Mouse (Mus musculus) left cerebral cortex, adult 2 months (tissue): ENCODE results near the gene Sv2a. TPM values are rescaled to one million over a fixed set of nuclear protein-coding genes. Genes with fewer than 3 reads are reported as not detected.
"Not testable (repeated sequence)": the region's sequence is repeated elsewhere in the genome, so short reads cannot be mapped to it uniquely, and the experiment has no call there.

Source experiments
- DNase-seq, 2 experiments: peaks; one replicate each; pipeline ENCODE4 v3.0.0; 2021 to 2022; ENCODE audit warnings: low spot score in 2 of 2, mixed read lengths in 1 of 2; ENCODE audit errors: extremely low spot score in 1 of 2
- H3K27ac ChIP-seq: fragments of 200-600 bp; 2 replicates; pipeline ENCODE4 v1.8.1; 2022
- H3K4me3 ChIP-seq: fragments of 200-600 bp; 2 replicates; pipeline ENCODE4 v1.8.1; 2022
- CTCF ChIP-seq: fragments of 200-600 bp; IDR thresholded peaks from 2 replicates; pipeline ENCODE4 v1.8.1; 2022; ENCODE audit warnings: antibody characterized with exemption, mild to moderate bottlenecking, moderate library complexity
- intact Hi-C: fragments of 180-260 bp; cut with DNase I; formaldehyde crosslinking; loops from one replicate; pipeline ENCODE4 v1.15.1; 2025
- total RNA-seq, 2 experiments: library from RNA; stranded (reverse); gene quantifications; 2 replicates each; pipeline ENCODE4 v1.2.3; 2021

The Sv2a gene
- total RNA-seq, 2 experiments from 2014 or later = 408 TPM

- no peak for DNase-seq
- intact Hi-C loops = no loop called here
- H3K4me3 ChIP-seq = no peak overlapping the region
- TF ChIP-seq CTCF = no peak
- no peak overlapping the region for H3K27ac ChIP-seq
Measured at GRCm38 (mm10) chr3:96178902-96179301, 2.0 kb upstream of the Sv2a start.

- H3K27ac ChIP-seq = no peak overlapping the region
- DNase-seq = no peak
- intact Hi-C loops = no loop called here
- no peak for TF ChIP-seq CTCF
- H3K4me3 ChIP-seq = no peak overlapping the region
Measured at GRCm38 (mm10) chr3:96179531-96179930, 1.4 kb upstream of the Sv2a start.

GRCm38 (mm10) chr3:96181510-96182381, 795 bp downstream of the Sv2a start:
- DNase-seq = no peak
- Histone ChIP-seq H3K27ac (peak overlapping the region; percentile 97), H3K4me3 (peak overlapping the region; percentile 79)
- intact Hi-C loops = no loop called here
- TF ChIP-seq CTCF = no peak

- TF ChIP-seq CTCF = no peak
- DNase-seq = no peak
- H3K27ac ChIP-seq = peak overlapping the region; percentile 97
Measured at GRCm38 (mm10) chr3:96182382-96182776, 1.4 kb downstream of the Sv2a start.

GRCm38 (mm10) chr3:96192977-96193376, 12.0 kb downstream of the Sv2a start:
- Histone ChIP-seq H3K27ac (no peak overlapping the region), H3K4me3 (no peak overlapping the region)
- intact Hi-C loops = no loop called here
- TF ChIP-seq CTCF = no peak
- DNase-seq = no peak

More at GRCm38 (mm10) chr3:96182382-96182776, 1.4 kb downstream of the Sv2a start:
- intact Hi-C loops = no loop called here
- peak overlapping the region; percentile 79 for H3K4me3 ChIP-seq

- no peak overlapping the region for H3K4me3 ChIP-seq
- no peak overlapping the region for H3K27ac ChIP-seq
- no peak for TF ChIP-seq CTCF
Measured at GRCm38 (mm10) chr3:96194966-96195365, 14.0 kb downstream of the Sv2a start.

GRCm38 (mm10) chr3:96195616-96196313, 14.8 kb downstream of the Sv2a start:
- TF ChIP-seq CTCF = peak; percentile 41
- DNase-seq = no peak
- Histone ChIP-seq H3K27ac (no peak overlapping the region), H3K4me3 (no peak overlapping the region)
- intact Hi-C loops = no loop called here

More at GRCm38 (mm10) chr3:96194966-96195365, 14.0 kb downstream of the Sv2a start:
- DNase-seq = no peak
- intact Hi-C loops = no loop called here

GRCm38 (mm10) chr3:96196437-96197128, 15.6 kb downstream of the Sv2a start:
- TF ChIP-seq CTCF = no peak
- no peak for DNase-seq
- peak overlapping the region; percentile 95 for H3K27ac ChIP-seq
- intact Hi-C loops = no loop called here
- H3K4me3 ChIP-seq = peak overlapping the region; percentile 57

GRCm38 (mm10) chr3:96197129-96197749, 16.3 kb downstream of the Sv2a start:
- Histone ChIP-seq H3K27ac (peak overlapping the region; percentile 95), H3K4me3 (peak overlapping the region; percentile 57)
- TF ChIP-seq CTCF = no peak; the same call in 1 of the 2 replicates
- peak; percentile 90 to 91 for DNase-seq
- intact Hi-C loops = no loop called here

GRCm38 (mm10) chr3:96198181-96198580, 17.2 kb downstream of the Sv2a start:
- no peak overlapping the region; the same call in 1 of the 2 replicates for H3K27ac ChIP-seq
- intact Hi-C loops = no loop called here
- DNase-seq = no peak
- H3K4me3 ChIP-seq = peak overlapping the region; percentile 57; the same call in 1 of the 2 replicates
- no peak for TF ChIP-seq CTCF

GRCm38 (mm10) chr3:96198601-96199251, 17.8 kb downstream of the Sv2a start:
- intact Hi-C loops, H3K27ac ChIP-seq, DNase-seq, H3K4me3 ChIP-seq: not testable (repeated sequence)
